Mouse (Mus musculus) G1E-ER4 (cell line): ENCODE results near the gene Zmynd19. TPM values are rescaled to one million over a fixed set of nuclear protein-coding genes. Genes with fewer than 3 reads are reported as not detected.

Experiments
- GATA1 ChIP-seq: IDR thresholded peaks from one replicate; pipeline ENCODE4 v1.8.0; 2012; ENCODE audit warnings: low read length, inconsistent platforms
- polyA plus RNA-seq: library from polyadenylated mRNA; stranded (reverse); fragments of >175 nt; gene quantifications from 2 replicates; pipeline ENCODE4 v1.2.3, GENCODE M21; 2012

Gene Zmynd19
- polyA plus RNA-seq, 1 experiment, result 19.4 TPM

- no peak for TF ChIP-seq GATA1
These were observed 21.6 kb upstream of the Zmynd19 start for GRCm38 (mm10) chr2:24927810-24928479.

DNA sequence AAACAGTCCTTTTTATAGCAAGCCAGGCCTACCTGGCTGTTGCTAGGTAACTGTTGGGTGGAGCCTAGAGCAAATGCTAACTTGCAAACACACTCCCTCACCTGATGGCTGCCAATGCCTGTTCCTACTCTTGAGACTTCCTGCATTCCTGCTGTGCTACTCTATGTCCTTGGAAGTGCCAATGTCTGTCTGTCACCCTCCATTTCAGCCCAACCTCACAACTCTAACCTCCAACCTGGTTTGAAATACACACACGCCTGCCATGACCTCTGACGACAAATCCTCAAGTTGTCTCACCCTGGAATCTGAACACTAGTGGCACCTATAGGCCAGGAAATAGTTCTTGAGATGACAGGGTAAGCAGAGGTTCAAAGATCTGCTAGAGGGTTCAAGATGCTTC, 20.5 kb upstream of the Zmynd19 start:
- TF ChIP-seq GATA1, result no peak

DNA sequence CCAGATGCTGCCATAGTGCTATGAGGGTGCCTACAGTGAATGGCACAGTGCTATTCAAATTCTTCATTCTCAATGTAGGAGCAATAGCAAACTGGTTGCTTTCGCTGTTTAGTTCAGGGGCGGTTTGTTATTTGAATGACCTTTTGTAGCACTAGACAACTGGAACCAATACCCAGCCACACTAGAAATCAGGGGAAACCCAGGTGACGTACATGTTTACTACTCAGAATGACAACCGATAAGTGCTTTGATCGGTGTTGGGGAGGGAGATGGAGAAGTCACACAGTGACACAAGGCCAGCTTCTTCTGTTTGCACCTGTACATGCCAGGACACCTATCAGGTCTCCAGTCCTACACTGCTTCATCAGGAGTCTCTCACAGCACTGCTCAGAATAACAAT, 20.0 kb upstream of the Zmynd19 start:
- no peak for TF ChIP-seq GATA1

DNA sequence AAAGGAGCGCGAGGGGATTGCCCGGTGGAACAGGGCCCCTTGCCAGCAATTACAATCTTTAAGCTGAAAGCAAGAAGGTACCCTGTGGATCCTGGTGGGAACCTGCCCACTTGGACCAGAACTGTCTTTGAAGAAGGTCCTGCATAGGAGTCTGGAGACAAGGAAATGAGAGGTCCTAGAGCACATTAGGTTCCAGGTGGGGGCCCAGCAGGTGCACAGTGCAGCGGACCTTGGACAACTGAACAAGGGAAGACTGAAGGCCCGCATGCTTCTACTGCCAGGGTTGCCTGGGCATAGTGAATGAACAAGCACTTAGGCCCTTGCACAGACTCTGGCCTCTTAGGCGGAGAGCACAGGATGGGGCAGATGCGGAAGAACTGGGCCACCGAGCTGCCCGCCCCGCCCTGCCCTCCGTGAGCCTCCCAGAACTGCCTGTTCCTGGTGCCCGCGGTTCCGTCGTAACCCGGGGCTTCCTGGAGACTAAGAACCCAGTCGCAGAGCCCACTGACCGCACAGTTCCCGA, 15.1 kb upstream of the Zmynd19 start:
- no peak for TF ChIP-seq GATA1

GRCm38 (mm10) chr2:24935057-24935796, 14.4 kb upstream of the Zmynd19 start, which contains the start of gene Arrdc1:
Gene Arrdc1, minus strand, starts transcription at chr2:24935252.
- no peak for TF ChIP-seq GATA1

DNA sequence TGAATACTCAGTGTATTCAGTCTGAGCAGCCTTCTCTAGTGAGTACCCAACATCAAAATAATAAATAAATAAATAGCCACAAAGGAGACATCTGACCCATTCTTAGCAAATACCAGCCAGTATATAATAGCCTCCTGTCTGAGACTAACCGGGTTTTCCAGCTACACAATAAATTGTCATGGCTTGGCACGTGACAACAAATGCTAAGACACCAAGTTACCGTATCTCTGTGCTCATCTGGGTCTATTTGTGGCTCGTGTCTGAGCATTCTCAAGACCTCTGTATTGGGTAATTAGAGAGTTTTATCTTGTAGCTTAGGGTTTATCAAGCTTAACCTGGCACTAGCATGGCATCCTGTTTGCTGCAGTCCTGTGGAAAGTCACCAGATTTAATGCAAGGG, 7.5 kb upstream of the Zmynd19 start:
- peak; percentile 14 for TF ChIP-seq GATA1

GRCm38 (mm10) chr2:24950189-24950535, 570 bp downstream of the Zmynd19 start:
- TF ChIP-seq GATA1, result no peak

DNA sequence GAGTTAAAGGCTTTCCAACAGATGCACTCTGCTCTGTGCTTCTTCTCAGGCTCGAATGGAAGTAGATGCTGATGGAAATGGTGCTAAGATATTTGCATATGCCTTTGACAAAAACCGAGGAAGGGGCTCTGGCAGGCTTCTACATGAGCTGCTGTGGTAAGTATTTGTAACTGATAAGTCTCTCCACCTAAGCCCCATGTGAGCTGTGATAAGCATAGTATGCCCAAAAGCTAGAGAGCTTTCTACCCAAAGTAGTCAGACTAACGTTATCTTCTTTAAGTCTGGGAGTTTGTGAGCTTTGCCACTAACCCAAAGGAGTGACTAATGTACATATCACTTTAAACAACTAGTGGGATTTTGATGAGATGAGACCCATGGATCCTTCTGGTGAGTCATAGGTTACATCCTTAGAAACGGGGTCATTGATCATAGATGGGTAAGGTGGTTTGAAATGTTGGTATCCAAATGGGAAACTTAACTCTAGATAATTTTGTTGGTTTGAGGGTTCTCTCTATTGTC, 3.0 kb downstream of the Zmynd19 start:
- no peak for TF ChIP-seq GATA1

DNA sequence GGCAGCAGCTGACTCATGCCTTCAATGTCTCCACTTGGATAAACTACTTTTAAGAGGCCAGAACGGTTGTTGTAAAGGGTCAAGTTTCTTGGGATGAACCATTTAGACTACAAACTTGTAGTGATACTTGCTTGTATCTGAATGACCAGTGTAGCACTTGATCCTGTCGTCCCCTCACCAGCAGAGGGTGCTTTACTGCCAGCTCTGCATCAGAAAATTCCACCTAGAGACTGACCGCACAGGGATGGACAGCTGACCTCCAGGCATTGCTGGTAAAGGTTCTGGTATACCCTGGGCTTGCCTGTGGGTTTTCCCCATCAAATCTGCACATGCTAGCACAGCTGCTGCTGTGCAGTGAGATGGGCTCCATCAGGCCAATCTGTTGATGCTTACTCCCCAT, 11.3 kb downstream of the Zmynd19 start:
- no peak for TF ChIP-seq GATA1

DNA sequence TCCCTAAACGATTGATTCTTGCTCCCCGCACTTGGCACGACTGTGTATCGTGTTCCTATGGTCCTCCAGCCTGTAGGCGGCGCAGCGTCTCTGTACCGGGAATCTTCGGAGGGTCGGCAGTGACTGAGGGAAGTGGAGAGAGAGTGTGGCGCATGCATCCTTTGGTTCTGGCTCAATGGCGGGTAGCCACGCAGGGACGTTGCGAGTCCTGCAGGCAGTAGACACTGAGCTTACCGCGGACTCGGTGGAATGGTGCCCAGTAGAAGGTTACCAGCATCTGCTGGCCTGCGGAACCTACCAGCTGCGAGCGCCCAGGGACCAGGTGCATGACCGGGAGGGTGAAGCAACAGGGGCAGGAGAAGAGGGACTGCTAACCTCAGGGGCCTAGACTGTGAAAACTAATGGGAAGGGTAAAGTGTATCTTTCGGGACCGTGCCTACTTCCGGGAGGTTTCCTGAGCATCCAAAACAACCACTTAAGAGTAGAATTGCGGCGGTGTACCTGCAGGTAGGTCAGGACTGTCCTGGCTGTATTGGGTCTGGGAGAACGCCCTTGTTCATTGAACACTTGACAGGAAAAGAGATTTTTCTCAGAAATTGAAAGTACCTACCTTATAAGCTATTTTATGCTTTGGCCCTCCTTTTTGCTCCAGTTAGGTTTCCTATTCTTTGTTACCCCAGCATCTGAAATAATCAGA, 12.9 kb downstream of the Zmynd19 start, which contains the start of gene Dph7:
Gene Dph7 (plus strand): TSS at position 97 of the 697 bp plus-strand sequence.
- TF ChIP-seq GATA1, result no peak

DNA sequence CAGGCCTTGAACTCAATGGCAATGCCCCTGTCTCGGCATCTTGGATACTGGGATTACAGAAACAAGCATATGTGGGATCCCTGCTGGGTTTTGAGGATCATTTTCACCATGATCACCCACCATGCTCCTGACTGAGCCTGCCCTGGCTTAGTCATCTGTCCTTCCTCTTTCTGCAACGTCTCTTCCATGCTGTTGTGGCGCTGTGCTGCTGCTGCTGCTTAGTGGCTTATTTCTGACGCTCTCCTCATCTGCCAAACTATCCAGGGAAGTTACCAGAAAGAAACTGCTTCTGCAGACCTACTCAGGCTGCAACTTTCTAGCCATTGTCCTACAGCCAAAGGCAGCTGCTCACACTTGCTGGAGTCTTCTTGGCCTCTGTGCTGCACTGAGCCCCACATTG, 20.8 kb downstream of the Zmynd19 start:
- TF ChIP-seq GATA1, result no peak

DNA sequence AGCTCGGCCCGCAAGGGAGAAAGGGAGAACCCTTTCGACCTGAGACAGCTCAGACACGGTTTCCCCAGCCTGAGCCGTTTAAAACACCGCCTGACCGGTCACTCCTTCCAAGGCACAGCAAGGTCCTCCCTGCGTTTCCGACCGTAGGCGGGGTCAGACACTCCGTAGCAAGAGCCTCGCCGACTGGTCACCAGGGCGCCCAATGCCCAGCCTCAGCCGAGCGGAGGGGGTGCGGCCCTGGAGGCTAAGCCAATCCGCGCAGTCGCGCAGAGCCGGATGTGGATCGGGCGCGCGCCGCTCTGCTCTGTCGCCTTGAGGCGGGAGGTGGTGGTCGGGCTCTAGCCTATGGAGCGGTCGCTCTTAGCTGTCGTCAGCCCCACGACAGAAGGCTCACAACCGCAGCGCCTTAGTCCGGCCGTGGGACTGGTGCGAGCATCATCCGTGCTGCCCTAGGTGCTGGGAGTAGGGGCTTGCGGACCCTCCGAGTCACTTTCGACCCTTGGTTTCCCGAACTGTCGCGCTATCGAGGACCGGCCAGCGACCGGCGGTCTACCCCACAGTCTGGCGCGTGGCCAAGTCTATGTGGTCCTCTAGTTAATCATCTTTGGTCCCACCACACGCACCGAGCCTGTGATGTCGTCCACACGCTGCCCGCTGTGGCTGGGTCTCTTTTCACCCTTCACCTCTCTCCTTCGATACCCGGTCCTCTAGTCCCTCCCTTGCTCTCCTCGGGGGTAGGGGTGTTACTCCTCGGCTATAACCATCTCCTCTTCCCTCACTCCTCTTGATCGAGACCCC, 25.5 kb downstream of the Zmynd19 start, which contains the start of gene Mrpl41:
Gene Mrpl41 (minus strand): TSS at position 193 of the 798 bp plus-strand sequence.
- no peak for TF ChIP-seq GATA1

- no peak for TF ChIP-seq GATA1
These were observed 26.2 kb downstream of the Zmynd19 start, which contains the start of gene Pnpla7 for GRCm38 (mm10) chr2:24975704-24976297. Gene Pnpla7, plus strand, starts transcription at chr2:24976033.

DNA sequence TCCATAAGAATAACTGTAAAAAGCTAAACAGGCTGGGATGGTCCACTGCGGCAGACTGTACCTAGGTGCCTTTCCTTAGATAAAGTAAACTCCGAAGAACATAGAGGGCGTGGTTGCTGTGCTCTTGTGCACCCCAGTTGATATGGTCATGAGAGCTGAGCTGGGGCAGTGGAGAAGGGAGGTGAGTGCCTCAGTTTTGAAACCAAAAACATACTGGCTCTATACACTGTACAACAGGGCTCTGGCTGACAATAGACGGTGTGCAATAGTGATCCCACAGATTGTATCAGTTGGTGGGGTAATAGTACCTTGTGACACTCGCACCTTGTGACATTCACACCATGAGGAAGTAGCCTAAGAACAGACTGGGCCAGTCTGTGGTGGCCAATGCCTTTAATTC, 27.4 kb downstream of the Zmynd19 start:
- TF ChIP-seq GATA1, result no peak

- no peak for TF ChIP-seq GATA1
These were observed 38.2 kb downstream of the Zmynd19 start for GRCm38 (mm10) chr2:24987762-24988161.
